Comparison of ENCODE assay signal across 12 mouse cellular contexts in the genomic region with DNA sequence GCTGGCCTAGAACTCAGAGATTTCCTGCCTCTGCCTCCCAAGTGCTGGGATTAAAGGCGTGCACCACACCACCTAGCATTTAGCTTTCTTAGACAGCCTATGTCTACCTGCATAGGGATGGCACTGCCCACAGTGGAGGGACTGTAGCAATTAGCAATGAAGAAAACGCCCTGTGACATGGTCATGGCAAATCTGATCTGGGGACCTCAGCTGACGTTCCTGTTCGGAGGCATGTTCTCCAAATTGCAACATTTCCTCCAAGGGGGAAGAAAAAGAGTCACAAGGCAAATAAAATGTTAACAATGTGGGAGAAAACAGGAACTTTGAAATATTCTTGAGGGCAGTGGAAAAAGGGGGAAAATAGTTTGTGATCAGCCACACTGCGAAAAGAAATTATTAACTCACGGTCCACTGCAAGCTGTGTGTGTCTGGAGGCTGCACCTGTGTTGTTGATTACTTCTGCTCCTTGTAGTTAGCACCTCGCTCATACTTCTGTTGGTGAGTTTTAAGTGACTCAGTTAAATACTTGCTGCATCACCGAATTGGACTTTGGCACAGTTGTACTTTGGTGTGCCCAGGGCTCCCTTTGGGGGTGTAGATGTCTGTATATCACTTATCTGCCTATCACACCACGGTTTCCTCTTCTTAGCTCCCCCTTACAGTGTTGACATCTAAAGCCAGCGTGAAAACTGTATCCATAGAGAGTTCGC. TPM values are rescaled to one million over a fixed set of nuclear protein-coding genes. Genes with fewer than 3 reads are reported as not detected.
DNase-seq lines count a peak whose midpoint lies in the region; ATAC-seq lines count a peak whose summit lies in the region.
"Had no signal": no experiment of that assay in that cellular context is flagged by ENCODE, and none has a peak within 500 bp of the region (broad histone marks: within the 10 kb centered on the region; RNA-seq: fewer than 3 reads in every experiment).

No protein-coding gene starts in this region.

- peak; percentile 12 to 31 for DNase-seq in heart, adult 9 months (ENCODE audit: low spot score in 2 of 2)
- no peak for DNase-seq in heart, postnatal 4 days
- peak; percentile 61 to 83 for DNase-seq in kidney, postnatal 36 days
- no peak for DNase-seq in layer of hippocampus, postnatal 14 days (ENCODE audit: low spot score in 2 of 2)
- no peak for DNase-seq in right cerebral cortex, adult 2 months (ENCODE audit: low spot score in 2 of 2)
- DNase-seq: adrenal gland, postnatal 36 days; cerebellum, postnatal 25 days; thymus, postnatal 36 days had no signal

- H3K27me3 ChIP-seq in erythroblast, embryonic 14.5 days (ENCODE audit: control insufficient read depth) = no peaks in the 10 kb centered on the region
- H3K27me3 ChIP-seq in hindbrain, embryonic 12.5 days = no peaks in the 10 kb centered on the region
- H3K27me3 ChIP-seq: limb, embryonic 12.5 days had no signal

- WGBS in hindbrain, embryonic 12.5 days = 94% methylated on average over 11 of the region's 11 CpGs

- H3K9ac ChIP-seq in hindbrain, embryonic 12.5 days = no peak overlapping the region
- H3K9ac ChIP-seq: limb, embryonic 12.5 days had no signal

- peaks cover 41% of the 10 kb centered on the region for H3K36me3 ChIP-seq in erythroblast, embryonic 14.5 days (ENCODE audit: control insufficient read depth)
- no peaks in the 10 kb centered on the region for H3K36me3 ChIP-seq in hindbrain, embryonic 12.5 days

- H3K9me3 ChIP-seq in erythroblast, embryonic 14.5 days (ENCODE audit: control insufficient read depth, low read length) = no peaks in the 10 kb centered on the region
- H3K9me3 ChIP-seq in hindbrain, embryonic 12.5 days (replicated peaks) = no peaks in the 10 kb centered on the region
- H3K9me3 ChIP-seq: limb, embryonic 12.5 days had no signal

- ATAC-seq in megakaryocyte-erythroid progenitor cell, adult 5-6 weeks (replicated peaks; ENCODE audit: low FRiP score, low TSS enrichment, poor library complexity, severe bottlenecking) = peak; percentile 49
- no peak for ATAC-seq in hindbrain, embryonic 12.5 days (ENCODE audit: low FRiP score)

- no peak overlapping the region for H3K27ac ChIP-seq in hindbrain, embryonic 12.5 days
- H3K27ac ChIP-seq: limb, embryonic 12.5 days had no signal

- H3K4me3 ChIP-seq in erythroblast, embryonic 14.5 days (replicated peaks) = peak overlapping the region; percentile 17
- H3K4me3 ChIP-seq in hindbrain, embryonic 12.5 days = no peak overlapping the region
- H3K4me3 ChIP-seq: limb, embryonic 12.5 days had no signal

- no peak overlapping the region for H3K4me2 ChIP-seq in hindbrain, embryonic 12.5 days (replicated peaks)
- H3K4me2 ChIP-seq: limb, embryonic 12.5 days had no signal

- H3K4me1 ChIP-seq in erythroblast, embryonic 14.5 days (ENCODE audit: control insufficient read depth) = peaks cover 27% of the 10 kb centered on the region
- H3K4me1 ChIP-seq in hindbrain, embryonic 12.5 days = no peaks in the 10 kb centered on the region
- H3K4me1 ChIP-seq: limb, embryonic 12.5 days had no signal

RNA-seq across cellular contexts. Expression of gene Blvra, which starts 9.6 kb away (rescaled TPM):
- total RNA-seq in heart, postnatal 4 days (2021) = 10 to 100 TPM; 26.0 to 26.2 TPM
- polyA plus RNA-seq in erythroblast, embryonic 14.5 days (2012) = 1.3 and 1.7 TPM in 2 replicates
- 53.7 and 54.7 TPM in 2 replicates for total RNA-seq in megakaryocyte-erythroid progenitor cell, adult 5-6 weeks (2014; fragmentation: Nextera tagmentation)
- 40.9 and 47.9 TPM in 2 replicates for total RNA-seq in megakaryocyte-erythroid progenitor cell, adult 5-6 weeks (2017)
- 26.4 and 27.4 TPM in 2 replicates for polyA plus RNA-seq in hindbrain, embryonic 12.5 days (2016; fragmentation: Nextera tagmentation; extraction: Ambion mirVana)
- 10 to 100 TPM; 16.3 to 19.1 TPM for total RNA-seq in layer of hippocampus, postnatal 14 days (2021)

RNA-seq across cellular contexts. Expression of gene Ncaph, which starts 53.7 kb away (rescaled TPM):
- total RNA-seq in heart, postnatal 4 days (2021) = 10 to 100 TPM; 34.7 to 38.3 TPM
- 3.9 and 6.2 TPM in 2 replicates for polyA plus RNA-seq in erythroblast, embryonic 14.5 days (2012)
- total RNA-seq in megakaryocyte-erythroid progenitor cell, adult 5-6 weeks (2014; fragmentation: Nextera tagmentation) = 44.7 and 65.6 TPM in 2 replicates
- 55.8 and 57.3 TPM in 2 replicates for total RNA-seq in megakaryocyte-erythroid progenitor cell, adult 5-6 weeks (2017)
- 58.5 and 62.6 TPM in 2 replicates for polyA plus RNA-seq in hindbrain, embryonic 12.5 days (2016; fragmentation: Nextera tagmentation; extraction: Ambion mirVana)
- total RNA-seq in layer of hippocampus, postnatal 14 days (2021) = 1 to 10 TPM; 4.5 to 5.6 TPM

Comparison
In these comparisons a context has a peak if more than half of its experiments do, and no peak if none do; other contexts are left out.
1. DNase-seq: peak in heart, adult 9 months (2 of 2) and kidney, postnatal 36 days (2 of 2); none in heart, postnatal 4 days (single experiment), layer of hippocampus, postnatal 14 days (0 of 2) and right cerebral cortex, adult 2 months (0 of 2).
2. RNA of gene Ncaph, which starts 53.7 kb away (total RNA-seq): 44.7 to 65.6 TPM in megakaryocyte-erythroid progenitor cell, adult 5-6 weeks and 34.7 to 38.3 TPM in heart, postnatal 4 days; 4.5 to 5.6 TPM in layer of hippocampus, postnatal 14 days; every median in the first group is over 4 times any median in the second.